Mouse (Mus musculus) left cerebral cortex, postnatal 25 days (tissue): ENCODE measurements around the gene Angptl7. TPM values are rescaled to one million over a fixed set of nuclear protein-coding genes. Genes with fewer than 3 reads are reported as not detected.

Experiments used
- DNase-seq, 2 experiments: peaks; one replicate each; pipeline ENCODE4 v3.0.0; 2022; ENCODE audit warnings: low spot score in 2 of 2, mixed read lengths in 1 of 2
- intact Hi-C: fragments of 180-260 bp; cut with DNase I; formaldehyde crosslinking; loops from one replicate; pipeline ENCODE4 v1.15.1; 2025
- total RNA-seq, 2 experiments: library from RNA; stranded (reverse); gene quantifications; 2 replicates each; pipeline ENCODE4 v1.2.3; 2021

The Angptl7 gene
- total RNA-seq = under 1 TPM; 0.64 to 0.96 TPM

- intact Hi-C loops = no loop called here
- no peak for DNase-seq
Observed at GRCm38 (mm10) chr4:148500410-148500867, at the start of gene Angptl7. TSS of gene Angptl7 (minus strand) at chr4:148500460.

- no peak for DNase-seq
- intact Hi-C loops = no loop called here
Observed at GRCm38 (mm10) chr4:148549106-148549505, 48.8 kb upstream of the Angptl7 start.

GRCm38 (mm10) chr4:148535876-148536275, 35.6 kb upstream of the Angptl7 start:
- intact Hi-C loops = no loop called here

DNA sequence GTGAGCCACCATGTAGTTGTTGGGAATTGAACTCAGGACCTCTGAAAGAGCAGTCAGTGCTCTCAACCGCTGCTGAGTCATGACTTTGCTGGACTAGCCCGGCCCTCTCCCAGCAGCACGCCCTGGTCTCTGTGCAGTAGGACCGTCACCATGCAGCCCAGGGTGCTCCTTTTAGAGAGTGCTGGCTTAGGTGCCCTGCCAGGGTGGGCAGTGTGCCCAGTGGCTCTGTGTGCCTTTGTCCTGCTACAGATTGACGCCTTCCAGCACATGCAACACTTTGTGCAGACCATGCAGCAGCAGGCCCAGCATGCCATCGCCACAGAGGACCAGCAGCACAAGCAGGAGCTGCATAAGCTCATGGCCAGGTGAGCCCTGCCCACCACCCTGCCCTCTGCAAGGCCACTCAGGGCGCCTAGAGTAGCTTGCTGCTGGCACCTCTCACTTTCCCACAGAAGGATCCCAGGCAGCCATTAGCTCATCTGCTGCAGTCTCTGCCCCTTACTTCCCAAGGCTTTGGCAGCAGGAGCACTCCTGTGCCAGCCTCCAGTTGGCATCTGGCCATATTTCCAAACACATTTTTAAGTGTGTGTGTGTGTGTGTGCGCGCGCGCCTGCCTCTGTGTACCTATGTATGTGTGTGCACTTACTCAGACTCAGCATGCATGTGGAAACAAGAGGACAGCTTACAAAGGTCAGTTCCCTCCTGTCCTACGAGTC, 33.5 kb upstream of the Angptl7 start:
- intact Hi-C loops = no loop called here
- no peak for DNase-seq

More at GRCm38 (mm10) chr4:148535876-148536275, 35.6 kb upstream of the Angptl7 start:
- no peak for DNase-seq

- intact Hi-C loops = no loop called here
- DNase-seq = no peak
Observed at GRCm38 (mm10) chr4:148532516-148532915, 32.3 kb upstream of the Angptl7 start.

- DNase-seq = no peak
- intact Hi-C loops = no loop called here
Observed at GRCm38 (mm10) chr4:148531341-148531740, 31.1 kb upstream of the Angptl7 start.

DNA sequence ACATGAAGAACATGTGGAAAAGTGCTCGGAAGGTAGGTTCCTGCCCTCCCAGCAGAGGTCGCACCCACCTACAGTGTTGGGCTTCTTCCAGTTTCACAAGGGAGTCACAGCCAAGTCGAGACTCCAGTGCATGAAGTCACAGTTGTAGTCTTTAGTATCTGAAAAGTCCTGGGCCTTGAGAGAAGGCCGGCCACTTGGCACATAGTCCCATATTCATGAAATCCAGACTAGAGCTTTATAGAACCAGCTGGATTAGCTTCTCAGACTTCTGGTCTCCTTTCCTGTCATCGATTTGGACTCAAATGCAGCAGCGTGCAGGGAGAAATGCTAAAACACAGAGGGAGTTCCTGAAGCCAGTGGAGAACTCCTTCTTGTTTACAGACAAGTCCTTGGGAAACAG, 30.5 kb upstream of the Angptl7 start:
- DNase-seq = no peak
- intact Hi-C loops = no loop called here

GRCm38 (mm10) chr4:148530351-148530750, 30.1 kb upstream of the Angptl7 start:
- DNase-seq = no peak
- intact Hi-C loops = no loop called here

DNA sequence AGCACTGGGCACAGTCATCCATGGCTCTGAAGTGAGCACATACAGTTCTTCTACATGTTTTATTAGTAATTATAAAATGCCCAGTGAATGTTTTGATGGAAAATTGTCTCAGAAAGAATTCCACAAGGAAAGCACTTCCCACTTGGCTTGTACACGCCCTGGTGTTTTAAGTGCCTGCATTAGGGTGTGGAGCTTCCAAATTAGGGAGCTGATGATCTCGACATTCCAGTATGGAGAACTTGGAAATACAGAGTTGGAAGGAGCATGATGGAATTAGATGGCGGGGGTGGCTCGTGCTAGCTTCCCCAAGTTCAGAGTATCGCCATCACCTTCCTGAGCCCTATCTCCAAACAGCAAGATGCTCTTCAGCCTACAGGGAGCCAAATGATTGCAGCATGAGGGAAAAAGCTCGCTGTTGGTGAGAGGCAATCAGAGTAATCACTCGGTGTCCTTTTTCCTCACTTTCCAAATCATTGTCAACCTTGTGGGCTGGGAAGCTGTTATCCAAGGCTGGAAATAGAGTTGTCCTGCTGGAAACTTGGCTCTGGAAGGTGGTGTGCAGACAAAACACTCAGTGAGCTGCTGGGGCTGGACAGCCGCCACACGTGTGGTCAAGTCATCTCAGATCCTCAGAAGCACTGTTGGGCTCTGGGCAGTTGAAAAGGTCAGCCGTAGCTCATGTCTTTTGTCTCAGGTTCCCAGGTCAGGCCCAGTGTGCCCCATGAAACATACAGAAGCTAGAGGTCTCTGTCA, 27.1 kb upstream of the Angptl7 start:
- intact Hi-C loops = no loop called here
- no peak for DNase-seq

GRCm38 (mm10) chr4:148523538-148523937, 23.3 kb upstream of the Angptl7 start:
- DNase-seq = no peak
- intact Hi-C loops = no loop called here

GRCm38 (mm10) chr4:148518235-148518795, 18.1 kb upstream of the Angptl7 start:
- intact Hi-C loops = no loop called here
- peak in 1 of 2 experiments; percentile 59 for DNase-seq

- intact Hi-C loops = no loop called here
- DNase-seq = no peak
Observed at GRCm38 (mm10) chr4:148517809-148518208, 17.5 kb upstream of the Angptl7 start.

DNA sequence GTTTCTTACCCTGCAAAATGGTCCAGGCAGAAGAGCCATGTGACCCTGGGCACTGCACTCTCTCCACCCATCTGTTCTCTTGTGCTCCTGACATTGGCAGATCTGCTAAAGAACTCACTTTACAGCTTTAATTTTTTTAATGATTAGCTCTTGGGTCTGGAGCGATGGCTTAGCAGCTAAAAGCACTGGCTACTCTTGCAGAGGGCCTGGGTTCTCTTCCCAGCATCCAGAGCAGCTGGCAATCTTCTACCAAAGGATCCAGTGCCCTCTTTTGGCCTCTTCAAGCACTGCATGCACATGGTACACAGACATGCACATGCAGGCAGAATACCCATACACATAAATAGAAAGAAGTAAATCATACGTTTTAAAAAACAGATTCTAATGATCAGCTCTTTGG, 15.1 kb upstream of the Angptl7 start:
- intact Hi-C loops = no loop called here
- DNase-seq = no peak

GRCm38 (mm10) chr4:148513021-148513559, 12.8 kb upstream of the Angptl7 start:
- intact Hi-C loops = no loop called here

GRCm38 (mm10) chr4:148511334-148511733, 11.1 kb upstream of the Angptl7 start:
- no peak for DNase-seq
- intact Hi-C loops = no loop called here

More at GRCm38 (mm10) chr4:148513021-148513559, 12.8 kb upstream of the Angptl7 start:
- peak; percentile 39 to 61 for DNase-seq

DNA sequence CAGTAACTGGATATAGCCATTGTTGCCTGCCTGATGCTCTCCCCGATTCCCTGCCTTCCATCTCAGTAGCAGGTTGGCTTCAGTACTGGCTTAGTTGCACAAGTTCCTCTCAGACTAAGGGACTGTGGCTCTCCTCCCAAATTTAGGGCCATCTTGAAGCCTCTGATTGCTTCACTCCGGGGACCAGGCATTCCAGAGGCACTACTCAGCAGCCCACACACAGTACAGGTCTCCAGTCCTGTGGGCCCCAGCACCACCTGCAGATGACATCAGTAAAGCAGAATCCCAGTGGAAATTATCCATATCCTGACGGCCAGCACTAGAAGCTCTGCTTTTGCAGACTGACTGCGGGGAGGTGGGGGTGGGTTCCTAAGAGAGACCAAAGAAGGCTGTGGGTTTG, 10.4 kb upstream of the Angptl7 start:
- intact Hi-C loops = no loop called here
- no peak for DNase-seq

DNA sequence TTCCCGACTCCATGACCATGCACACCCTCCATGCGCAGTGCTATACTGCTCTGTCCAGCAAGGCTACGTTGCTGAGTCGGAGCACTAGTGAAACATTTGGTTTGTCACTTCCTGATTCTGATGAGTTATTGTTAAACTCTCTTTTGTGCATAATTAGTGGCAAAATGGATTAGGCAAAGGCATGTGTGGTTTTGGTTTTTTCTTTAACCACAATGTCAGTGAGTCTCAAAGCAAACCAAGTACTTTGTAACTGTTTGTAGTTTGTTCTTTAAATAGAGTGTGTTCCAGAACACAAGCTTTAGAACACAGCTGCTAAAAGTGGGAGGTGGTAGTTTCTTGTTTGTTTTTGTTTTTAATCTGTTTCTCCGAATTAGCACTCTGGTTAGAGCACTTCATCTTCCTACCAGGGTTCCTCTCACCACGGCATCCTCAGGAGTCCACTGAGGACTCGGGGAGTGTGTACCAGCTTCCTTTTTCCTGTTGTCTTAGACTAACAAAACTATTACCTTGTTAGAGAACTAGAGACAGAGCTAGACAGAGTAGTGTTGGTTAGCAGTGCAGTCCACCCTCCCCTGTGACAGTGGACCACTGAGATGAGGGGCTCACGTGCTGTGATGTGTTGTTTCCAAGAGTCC, 9.3 kb upstream of the Angptl7 start:
- intact Hi-C loops = no loop called here
- no peak for DNase-seq

- peak; percentile 46 to 92 for DNase-seq
- intact Hi-C loops = no loop called here
Observed at GRCm38 (mm10) chr4:148508084-148508849, 8.0 kb upstream of the Angptl7 start.

DNA sequence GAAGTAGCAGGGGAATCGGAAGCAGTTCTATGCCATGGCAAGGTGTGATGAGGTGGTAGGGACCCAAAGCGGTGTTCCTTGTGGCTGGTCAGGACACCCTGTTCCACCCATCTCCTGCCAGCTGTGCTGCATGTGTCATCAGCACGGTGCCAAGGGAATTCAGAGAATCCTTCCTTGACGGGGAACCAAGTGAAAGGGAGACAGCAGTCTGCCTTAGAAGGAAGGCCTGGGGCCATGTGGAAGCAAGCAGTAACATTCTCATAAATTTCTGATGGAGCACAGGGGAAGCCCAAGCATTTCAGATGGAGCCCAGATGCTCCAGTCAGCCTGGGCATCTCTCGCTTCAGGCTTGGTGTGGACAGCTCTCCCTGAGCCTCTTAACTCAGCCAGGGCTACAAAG, 7.3 kb upstream of the Angptl7 start:
- DNase-seq = no peak
- intact Hi-C loops = no loop called here
